Mouse (Mus musculus) mesoderm, embryonic 11.5 days (tissue): ENCODE measurements around the gene Mpz.
"Not testable (repeated sequence)": the region's sequence is repeated elsewhere in the genome, so short reads cannot be mapped to it uniquely, and the experiment has no call there.

Source experiments
- DNase-seq: peaks from one replicate; pipeline ENCODE4 v3.0.0-alpha.2; 2012; ENCODE audit warnings: low read depth, low spot score

Gene Mpz

GRCm38 (mm10) chr1:171129251-171129650 is 21.3 kb upstream of the Mpz start:
- DNase-seq, result no peak

- no peak for DNase-seq
Observed at GRCm38 (mm10) chr1:171130971-171131370, 19.5 kb upstream of the Mpz start.

- DNase-seq, result no peak
Observed at GRCm38 (mm10) chr1:171135600-171135999, 14.9 kb upstream of the Mpz start.

GRCm38 (mm10) chr1:171137486-171138155 is 12.9 kb upstream of the Mpz start:
- not testable (repeated sequence) for DNase-seq

- not testable (repeated sequence) for DNase-seq
Observed at GRCm38 (mm10) chr1:171142981-171143380, 7.5 kb upstream of the Mpz start.

- no peak for DNase-seq
Observed at GRCm38 (mm10) chr1:171150838-171151391, 404 bp downstream of the Mpz start.

GRCm38 (mm10) chr1:171151966-171152365 is 1.5 kb downstream of the Mpz start:
- no peak for DNase-seq

- no peak for DNase-seq
Observed at GRCm38 (mm10) chr1:171156644-171157043, 6.1 kb downstream of the Mpz start.

GRCm38 (mm10) chr1:171157965-171158364 is 7.5 kb downstream of the Mpz start:
- DNase-seq, result no peak

- no peak for DNase-seq
Observed at GRCm38 (mm10) chr1:171159485-171159975, 9.0 kb downstream of the Mpz start.

GRCm38 (mm10) chr1:171162526-171162925 is 12.0 kb downstream of the Mpz start:
- DNase-seq, result no peak

- no peak for DNase-seq
Observed at GRCm38 (mm10) chr1:171164258-171164657, 13.7 kb downstream of the Mpz start.

- no peak for DNase-seq
Observed at GRCm38 (mm10) chr1:171165629-171166345, 15.3 kb downstream of the Mpz start.

- no peak for DNase-seq
Observed at GRCm38 (mm10) chr1:171168906-171169305, 18.4 kb downstream of the Mpz start.

GRCm38 (mm10) chr1:171169913-171170312 is 19.4 kb downstream of the Mpz start:
- DNase-seq, result no peak

- DNase-seq, result no peak
Observed at GRCm38 (mm10) chr1:171171138-171171537, 20.6 kb downstream of the Mpz start.

GRCm38 (mm10) chr1:171172779-171173178 is 22.3 kb downstream of the Mpz start:
- DNase-seq, result no peak

- DNase-seq, result no peak
Observed at GRCm38 (mm10) chr1:171179487-171180171, 29.1 kb downstream of the Mpz start.

- DNase-seq, result no peak
Observed at GRCm38 (mm10) chr1:171183025-171183424, 32.5 kb downstream of the Mpz start.

GRCm38 (mm10) chr1:171183620-171184019 is 33.1 kb downstream of the Mpz start:
- DNase-seq, result no peak

- DNase-seq, result no peak
Observed at GRCm38 (mm10) chr1:171184314-171184713, 33.8 kb downstream of the Mpz start.

- no peak for DNase-seq
Observed at GRCm38 (mm10) chr1:171185655-171186054, 35.1 kb downstream of the Mpz start.
